Mouse (Mus musculus): Measurements from ENCODE around the gene Cnih1. TPM values are rescaled to one million over a fixed set of nuclear protein-coding genes. Genes with fewer than 3 reads are reported as not detected.
"Not testable (repeated sequence)": the region's sequence is repeated elsewhere in the genome, so short reads cannot be mapped to it uniquely, and the experiment has no call there.

The Cnih1 gene
- polyA plus RNA-seq, 1 experiment: 104 TPM

GRCm38 (mm10) chr14:46827430-46827829 lies 39.2 kb upstream of the Cnih1 start:
- Histone ChIP-seq H3K4me2 (ENCODE audit: low read depth) (no peak overlapping the region), H3ac (ENCODE audit: control insufficient read depth, insufficient read length) (no peak overlapping the region), H3K36me3 (ENCODE audit: control insufficient read depth, insufficient read depth) (no peaks in the 10 kb centered on the region), H3K4me3 (no peak overlapping the region), H3K27me3 (ENCODE audit: control insufficient read depth, insufficient read depth, insufficient read length) (no peaks in the 10 kb centered on the region), H3K79me2 (ENCODE audit: control insufficient read depth, insufficient read depth) (peaks cover 3% of the 10 kb centered on the region)
- TF ChIP-seq POLR2A (IDR thresholded peaks at IDR 0.05; ENCODE audit: insufficient read length, low read depth) (no peak), USF1 (IDR thresholded peaks at IDR 0.05; ENCODE audit: low read depth) (no peak), REST (IDR thresholded peaks at IDR 0.05; ENCODE audit: insufficient read depth, insufficient read length) (no peak), MAX (IDR thresholded peaks at IDR 0.05; ENCODE audit: low read depth) (no peak), MYOD1 (IDR thresholded peaks at IDR 0.05; ENCODE audit: control insufficient read depth in 1 of 3, insufficient read length in 2 of 3, low read depth in 2 of 3) (no peak)

GRCm38 (mm10) chr14:46823996-46824395 lies 35.8 kb upstream of the Cnih1 start:
- Histone ChIP-seq H3ac (ENCODE audit: control insufficient read depth, insufficient read length) (no peak overlapping the region), H3K4me2 (ENCODE audit: low read depth) (no peak overlapping the region), H3K27me3 (ENCODE audit: control insufficient read depth, insufficient read depth, insufficient read length) (no peaks in the 10 kb centered on the region), H3K36me3 (ENCODE audit: control insufficient read depth, insufficient read depth) (no peaks in the 10 kb centered on the region), H3K4me3 (no peak overlapping the region), H3K79me2 (ENCODE audit: control insufficient read depth, insufficient read depth) (peaks cover 29% of the 10 kb centered on the region)
- TF ChIP-seq MYOD1 (IDR thresholded peaks at IDR 0.05; ENCODE audit: control insufficient read depth in 1 of 3, insufficient read length in 2 of 3, low read depth in 2 of 3) (no peak), POLR2A (IDR thresholded peaks at IDR 0.05; ENCODE audit: insufficient read length, low read depth) (no peak), USF1 (IDR thresholded peaks at IDR 0.05; ENCODE audit: low read depth) (no peak), REST (IDR thresholded peaks at IDR 0.05; ENCODE audit: insufficient read depth, insufficient read length) (no peak), TCF3 (IDR thresholded peaks at IDR 0.05; ENCODE audit: insufficient read length, low read depth) (no peak), CEBPB (IDR thresholded peaks at IDR 0.05; ENCODE audit: insufficient read depth, poor library complexity, severe bottlenecking) (no peak), MYOG (IDR thresholded peaks at IDR 0.05; ENCODE audit: control insufficient read depth in 1 of 3, insufficient read depth in 1 of 3, insufficient read length in 2 of 3, low read depth in 2 of 3) (no peak), MAX (IDR thresholded peaks at IDR 0.05; ENCODE audit: low read depth) (no peak), TCF12 (IDR thresholded peaks at IDR 0.05; ENCODE audit: insufficient read depth, poor library complexity, severe bottlenecking) (no peak), POLR2AphosphoS2 (IDR thresholded peaks at IDR 0.05; ENCODE audit: insufficient read length, low read depth) (no peak), E2F4 (IDR thresholded peaks at IDR 0.05; ENCODE audit: insufficient read depth) (no peak), SRF (IDR thresholded peaks at IDR 0.05; ENCODE audit: control insufficient read depth, insufficient read length, low read depth) (no peak)

- peak within 1 kb of the TSS; percentile 97 for H3K4me3 ChIP-seq
- no peaks in the 10 kb centered on the region for H3K27me3 ChIP-seq (ENCODE audit: control insufficient read depth, insufficient read depth, insufficient read length)
- TF ChIP-seq POLR2AphosphoS2 (IDR thresholded peaks at IDR 0.05; ENCODE audit: insufficient read length, low read depth) (peak; percentile 80), MYOG (IDR thresholded peaks at IDR 0.05; ENCODE audit: control insufficient read depth in 1 of 3, insufficient read depth in 1 of 3, insufficient read length in 2 of 3, low read depth in 2 of 3) (no peak), MYOD1 (IDR thresholded peaks at IDR 0.05; ENCODE audit: control insufficient read depth in 1 of 3, insufficient read length in 2 of 3, low read depth in 2 of 3) (peak in 1 of 3 experiments; percentile 33), POLR2A (IDR thresholded peaks at IDR 0.05; ENCODE audit: insufficient read length, low read depth) (peak; percentile 80), SRF (IDR thresholded peaks at IDR 0.05; ENCODE audit: control insufficient read depth, insufficient read length, low read depth) (no peak), USF1 (IDR thresholded peaks at IDR 0.05; ENCODE audit: low read depth) (peak; percentile 76)
- peak within 1 kb of the TSS; percentile 98 for H3K4me2 ChIP-seq (ENCODE audit: low read depth)
- no peaks in the 10 kb centered on the region for H3K36me3 ChIP-seq (ENCODE audit: control insufficient read depth, insufficient read depth)
- peak within 1 kb of the TSS; percentile 54 for H3ac ChIP-seq (ENCODE audit: control insufficient read depth, insufficient read length)
- peaks cover 48% of the 10 kb centered on the region for H3K79me2 ChIP-seq (ENCODE audit: control insufficient read depth, insufficient read depth)
Measured at GRCm38 (mm10) chr14:46821873-46822716, 33.9 kb upstream of the Cnih1 start, which contains the start of gene Gmfb. Gmfb (minus strand) TSS chr14:46822242.

- Histone ChIP-seq H3K79me2 (ENCODE audit: control insufficient read depth, insufficient read depth) (peaks cover 55% of the 10 kb centered on the region), H3K4me3 (peak overlapping the region; percentile 97), H3K36me3 (ENCODE audit: control insufficient read depth, insufficient read depth) (peaks cover 2% of the 10 kb centered on the region), H3K27me3 (ENCODE audit: control insufficient read depth, insufficient read depth, insufficient read length) (no peaks in the 10 kb centered on the region), H3K4me2 (ENCODE audit: low read depth) (peak overlapping the region; percentile 98), H3ac (ENCODE audit: control insufficient read depth, insufficient read length) (peak overlapping the region; percentile 54)
- no peak for TF ChIP-seq TCF12 (IDR thresholded peaks at IDR 0.05; ENCODE audit: insufficient read depth, poor library complexity, severe bottlenecking)
- no peak for TF ChIP-seq CEBPB (IDR thresholded peaks at IDR 0.05; ENCODE audit: insufficient read depth, poor library complexity, severe bottlenecking)
- TF ChIP-seq MYOD1 (IDR thresholded peaks at IDR 0.05; ENCODE audit: control insufficient read depth in 1 of 3, insufficient read length in 2 of 3, low read depth in 2 of 3): no peak
- TF ChIP-seq POLR2A (IDR thresholded peaks at IDR 0.05; ENCODE audit: insufficient read length, low read depth): no peak
- no peak for TF ChIP-seq POLR2AphosphoS2 (IDR thresholded peaks at IDR 0.05; ENCODE audit: insufficient read length, low read depth)
- no peak for TF ChIP-seq TCF3 (IDR thresholded peaks at IDR 0.05; ENCODE audit: insufficient read length, low read depth)
Measured at GRCm38 (mm10) chr14:46821271-46821872, 33.2 kb upstream of the Cnih1 start.

- peaks cover 12% of the 10 kb centered on the region for H3K36me3 ChIP-seq (ENCODE audit: control insufficient read depth, insufficient read depth)
- not testable (repeated sequence) for H3K27me3 ChIP-seq (ENCODE audit: control insufficient read depth, insufficient read depth, insufficient read length); H3ac ChIP-seq (ENCODE audit: control insufficient read depth, insufficient read length); H3K4me3 ChIP-seq
- H3K79me2 ChIP-seq (ENCODE audit: control insufficient read depth, insufficient read depth): peaks cover 67% of the 10 kb centered on the region
- H3K4me2 ChIP-seq (ENCODE audit: low read depth): peak overlapping the region; percentile 98
Measured at GRCm38 (mm10) chr14:46819961-46820360, 31.8 kb upstream of the Cnih1 start.
